Mouse (Mus musculus): Measurements from ENCODE around the gene Trp53i13. TPM values are rescaled to one million over a fixed set of nuclear protein-coding genes. Genes with fewer than 3 reads are reported as not detected.
"Not testable (repeated sequence)": the region's sequence is repeated elsewhere in the genome, so short reads cannot be mapped to it uniquely, and the experiment has no call there.

Gene Trp53i13
- polyA plus RNA-seq (2015; fragmentation: Nextera tagmentation; extraction: Ambion mirVana), result 39.4 and 45.1 TPM in 2 replicates

DNA sequence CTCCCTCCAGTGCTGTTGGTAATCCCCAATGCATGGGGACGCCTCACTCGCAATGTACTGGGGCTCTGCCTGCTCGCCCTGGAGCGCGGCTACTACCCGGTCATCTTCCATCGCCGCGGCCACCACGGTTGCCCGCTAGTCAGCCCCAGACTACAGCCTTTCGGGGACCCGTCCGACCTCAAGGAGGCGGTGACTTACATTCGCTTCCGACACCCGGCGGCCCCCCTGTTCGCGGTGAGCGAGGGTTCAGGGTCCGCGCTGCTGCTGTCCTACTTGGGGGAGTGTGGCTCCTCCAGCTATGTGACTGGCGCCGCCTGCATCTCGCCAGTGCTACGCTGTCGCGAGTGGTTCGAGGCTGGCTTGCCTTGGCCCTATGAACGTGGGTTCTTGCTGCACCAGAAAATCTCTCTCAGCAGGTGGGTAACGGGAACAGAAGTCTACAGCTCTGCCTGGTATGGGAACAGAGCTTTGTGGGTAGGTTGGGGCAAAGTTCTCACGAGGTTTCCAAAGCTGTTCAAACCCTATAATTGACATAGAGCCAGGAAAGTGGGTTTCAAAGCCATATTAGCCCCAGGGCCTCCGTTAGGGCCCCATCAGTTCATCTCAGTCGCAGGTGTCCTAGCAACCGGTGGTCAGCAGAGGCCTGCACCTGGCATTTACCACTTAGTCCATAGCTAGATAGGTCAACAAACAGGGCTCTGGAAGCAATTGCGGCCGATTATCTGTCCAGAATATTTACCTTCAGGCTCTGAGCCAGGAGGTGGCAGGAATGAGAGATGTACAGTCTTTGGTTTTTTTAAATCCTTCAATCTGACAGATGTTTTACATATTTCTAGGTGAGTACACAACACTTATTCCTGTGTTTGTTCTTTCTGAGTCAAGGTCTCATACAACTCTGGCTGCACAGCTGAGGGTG is at the start of gene Trp53i13:
TSS of gene Trp53i13 (minus strand) at position 344 of the 916 bp plus-strand sequence.
- peak; percentile 57 for DNase-seq (ENCODE audit: low spot score)

DNA sequence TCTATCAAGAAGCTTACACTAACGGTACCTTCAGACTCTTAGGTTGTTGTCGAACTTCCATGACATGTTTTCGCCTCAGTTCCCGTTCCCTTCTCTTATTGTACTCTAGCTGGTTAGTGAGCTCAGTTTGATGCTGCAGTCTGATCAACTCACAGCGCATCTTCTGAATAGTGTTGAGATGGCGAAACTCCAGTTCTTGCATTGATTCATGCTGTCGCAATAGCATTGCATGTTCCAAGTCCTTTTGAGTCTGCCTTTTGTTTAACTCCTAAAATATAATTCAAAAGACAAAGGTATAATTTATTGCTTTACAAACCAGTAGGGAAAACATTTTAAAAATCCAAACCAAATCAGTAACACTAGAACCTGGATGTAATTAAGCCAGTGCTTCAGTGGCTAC is 29.5 kb upstream of the Trp53i13 start:
- DNase-seq (ENCODE audit: low spot score), result no peak

DNA sequence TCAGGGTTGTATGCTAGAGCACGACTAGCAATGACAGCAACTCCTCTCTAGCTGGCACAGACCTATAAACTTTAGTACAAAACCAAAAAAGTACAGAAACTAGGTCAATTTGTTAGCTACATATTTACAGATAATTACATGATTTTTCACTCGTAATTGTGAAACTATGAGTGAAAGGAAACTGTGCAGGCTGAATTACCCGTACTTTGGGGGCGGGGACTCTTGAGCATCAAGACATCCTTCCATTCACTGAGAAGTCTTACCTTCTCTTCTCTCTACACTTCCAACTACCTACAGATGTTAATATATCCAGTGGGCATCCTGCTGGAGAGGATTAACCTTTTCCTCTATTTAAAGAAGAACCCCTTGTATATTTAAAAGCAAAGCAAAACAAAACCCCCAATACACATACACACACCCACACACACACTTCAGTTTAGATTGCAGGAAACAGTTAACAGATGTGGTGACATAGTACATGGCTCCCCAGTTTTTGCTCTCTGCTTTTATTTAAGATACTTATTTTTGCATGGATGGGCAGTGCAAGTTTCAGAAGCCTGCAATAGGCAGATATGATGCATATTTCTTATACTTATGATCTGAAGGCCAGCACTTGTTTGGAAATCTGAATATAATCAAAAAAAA is 16.5 kb upstream of the Trp53i13 start:
- DNase-seq (ENCODE audit: low spot score), result no peak

DNA sequence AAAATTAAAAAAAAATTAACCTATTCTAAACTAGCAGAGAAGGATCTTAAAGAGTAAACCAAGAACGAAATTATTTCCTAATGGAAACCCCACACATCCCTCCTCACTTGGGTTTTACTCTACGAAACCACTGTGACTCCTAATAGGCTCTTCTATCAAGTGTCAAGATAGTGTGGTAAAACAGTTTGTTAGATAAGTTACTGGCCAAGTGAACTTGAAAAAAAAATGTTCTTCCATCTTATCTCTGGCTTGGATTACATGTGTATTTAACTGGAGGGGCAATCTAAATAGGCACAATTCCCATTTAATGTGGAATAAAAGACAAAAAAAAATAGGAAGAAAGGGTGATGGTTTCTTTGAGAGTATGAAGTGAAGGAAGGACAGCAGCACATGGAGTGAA is 15.1 kb upstream of the Trp53i13 start:
- DNase-seq (ENCODE audit: low spot score), result no peak

DNA sequence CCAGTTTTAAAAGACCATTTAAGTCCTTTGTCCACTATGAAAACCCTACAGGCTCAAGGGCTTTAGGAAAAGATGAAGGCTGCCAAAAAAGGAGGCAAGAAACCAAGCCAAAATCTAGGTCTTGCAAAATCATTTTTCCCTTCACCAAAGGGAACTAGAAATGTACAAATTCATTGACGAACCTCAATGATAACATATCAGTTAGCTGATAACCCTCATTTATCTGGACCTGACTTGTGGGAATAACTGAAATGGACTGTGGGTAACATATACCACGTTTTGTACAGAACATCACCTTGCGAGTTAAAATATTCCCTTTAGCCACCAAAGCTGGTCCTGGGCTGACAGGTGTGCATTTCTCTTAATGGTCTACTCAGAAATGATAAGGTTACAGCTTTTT is 13.9 kb upstream of the Trp53i13 start:
- DNase-seq (ENCODE audit: low spot score), result no peak

DNA sequence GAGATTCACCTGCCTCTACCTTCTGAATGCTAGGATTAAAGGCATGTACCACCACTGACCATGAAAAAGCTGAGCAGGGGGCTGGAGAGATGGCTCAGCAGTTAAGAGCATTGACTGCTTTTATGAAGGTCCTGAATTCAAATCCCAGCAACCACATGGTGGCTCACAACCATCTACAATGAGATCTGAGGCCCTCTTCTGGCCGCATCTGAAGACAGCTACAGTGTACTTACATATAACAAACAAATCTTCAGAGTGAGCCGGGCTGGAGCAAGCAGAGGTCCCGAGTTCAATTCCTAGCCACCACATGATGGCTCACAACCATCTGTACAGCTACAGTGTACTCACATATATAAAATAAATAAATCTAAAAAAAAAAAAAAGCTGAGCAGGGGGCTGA is 12.6 kb upstream of the Trp53i13 start:
- not testable (repeated sequence) for DNase-seq (ENCODE audit: low spot score)

DNA sequence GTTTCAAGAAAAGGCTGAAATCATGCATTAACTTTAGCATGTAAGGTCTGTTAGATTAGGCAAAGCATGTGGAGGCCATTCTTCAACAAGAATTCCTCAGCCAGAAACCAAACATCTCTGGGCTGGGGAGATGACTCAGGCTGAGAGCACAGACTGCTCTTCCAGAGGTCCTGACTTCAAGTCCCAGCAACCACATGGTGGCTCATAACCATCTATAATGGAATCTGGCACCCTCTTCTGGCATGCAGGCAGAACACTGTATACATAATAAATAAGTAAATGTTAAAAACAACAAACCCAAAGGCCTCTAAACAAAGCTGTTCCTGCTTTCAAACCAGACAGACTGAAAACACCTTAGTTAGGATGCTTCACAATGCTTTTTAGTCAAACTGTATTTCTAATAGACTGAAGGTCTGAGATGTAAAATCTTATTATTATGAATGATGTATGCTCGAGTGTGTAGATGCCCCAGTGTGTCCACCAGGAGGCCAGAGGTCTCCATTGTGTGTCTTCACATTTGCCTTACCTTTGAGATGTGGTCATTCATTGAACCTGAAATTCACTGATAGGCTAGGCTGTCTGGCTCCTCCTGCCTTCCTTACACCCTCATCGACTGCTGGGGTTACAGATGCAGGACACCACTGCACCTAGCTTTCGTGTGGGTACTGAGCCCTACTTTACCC is 10.2 kb upstream of the Trp53i13 start:
- no peak for DNase-seq (ENCODE audit: low spot score)

DNA sequence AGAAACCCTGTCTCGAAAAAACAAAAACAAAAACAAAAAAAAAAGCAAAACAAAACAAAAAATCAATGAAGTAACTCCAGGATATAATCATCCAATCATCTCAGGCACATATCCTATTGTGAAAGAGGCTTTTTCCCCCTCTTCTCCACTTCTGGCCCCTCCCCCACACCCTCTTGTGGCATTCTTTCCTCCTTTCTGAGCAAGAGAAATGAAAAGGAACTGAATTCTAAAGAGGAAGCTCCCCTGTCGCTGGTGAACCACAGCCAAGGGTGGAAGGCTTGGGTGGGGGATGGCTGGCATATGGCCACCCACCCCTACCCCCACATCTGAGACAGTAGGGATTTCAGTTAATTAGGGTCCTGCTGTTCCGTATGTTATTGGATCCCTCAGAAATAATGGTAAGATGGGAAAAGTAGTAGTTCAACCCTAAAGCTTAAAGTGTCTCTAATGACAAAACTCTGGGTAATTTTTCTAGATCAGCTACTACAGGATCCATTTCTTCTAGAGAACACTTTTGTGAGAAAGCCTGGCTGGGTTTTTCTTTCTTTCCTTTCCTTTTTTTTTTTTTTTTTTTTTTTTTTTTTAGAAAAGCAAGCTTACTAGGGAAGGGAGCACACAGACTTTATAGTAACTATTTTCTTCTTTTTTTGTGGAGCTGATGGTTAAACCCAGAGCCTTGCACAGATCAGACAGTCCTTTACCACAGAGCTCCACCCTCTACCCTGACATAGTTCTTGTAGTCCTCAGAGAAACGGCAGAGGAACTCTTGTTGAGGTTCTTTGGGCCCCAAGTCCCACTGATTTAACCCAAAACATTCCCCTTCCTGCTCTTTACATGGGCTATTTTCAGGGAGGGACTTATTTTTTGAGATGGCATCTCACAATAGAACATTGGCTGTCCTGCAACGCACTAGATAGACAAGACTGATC is 5.1 kb upstream of the Trp53i13 start:
- DNase-seq (ENCODE audit: low spot score), result peak; percentile 53

DNA sequence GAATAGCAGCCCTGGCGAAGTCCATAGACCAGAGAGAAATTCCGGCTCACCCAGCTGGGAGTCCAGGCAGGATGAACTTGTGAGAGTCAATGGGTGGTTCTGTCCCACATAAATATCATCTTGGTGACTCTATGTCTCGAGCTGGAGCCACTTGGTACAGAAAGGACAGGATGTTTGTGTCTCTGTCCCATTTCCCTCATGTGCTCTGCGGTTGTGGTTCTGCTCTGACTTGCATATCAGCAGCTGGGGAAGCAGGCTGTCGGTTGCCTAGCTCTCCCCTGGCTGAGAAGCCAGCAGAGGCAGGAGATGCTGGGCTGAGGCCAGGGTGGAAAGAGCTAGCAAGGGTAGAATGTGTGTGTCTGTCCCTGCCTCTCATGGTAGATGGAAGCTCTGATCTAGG is 3.3 kb upstream of the Trp53i13 start, which contains the start of gene Gm10392:
TSS of gene Gm10392 (minus strand) at position 156 of the 400 bp plus-strand sequence.
- peak; percentile 92 for DNase-seq (ENCODE audit: low spot score)

DNA sequence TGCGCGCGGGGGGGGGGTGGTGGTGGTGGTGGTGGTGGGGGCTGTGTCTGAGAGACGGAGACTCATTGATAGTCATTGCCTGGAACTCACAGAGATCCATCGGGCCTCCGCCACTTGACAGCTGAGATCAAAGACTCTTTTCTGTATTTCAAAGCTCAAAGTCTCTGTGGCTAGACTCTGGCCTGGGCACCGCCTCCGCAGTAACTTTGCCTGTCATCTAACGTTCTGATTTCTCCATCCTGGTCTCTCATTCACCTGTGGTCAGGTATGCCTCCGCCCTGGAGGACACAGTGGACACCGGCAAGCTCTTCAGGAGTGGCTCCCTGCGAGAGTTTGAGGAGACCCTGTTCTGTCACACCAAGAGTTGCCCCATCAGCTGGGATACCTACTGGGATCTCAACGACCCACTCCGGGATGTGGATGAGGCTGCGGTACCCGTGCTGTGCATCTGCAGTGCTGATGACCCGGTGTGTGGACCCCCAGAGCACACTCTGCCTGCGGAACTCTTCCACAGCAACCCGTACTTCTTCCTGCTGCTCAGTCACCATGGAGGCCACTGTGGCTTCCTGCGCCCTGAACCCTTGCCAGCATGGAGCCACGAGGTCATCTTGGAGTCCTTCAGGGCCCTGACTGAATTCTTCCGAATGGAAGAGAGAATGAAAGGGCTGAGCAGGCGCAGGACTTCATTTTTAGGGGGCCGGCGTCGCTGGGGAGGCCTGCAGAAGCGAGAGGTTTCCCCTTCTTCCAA is 2.4 kb upstream of the Trp53i13 start:
- DNase-seq (ENCODE audit: low spot score), result peak; percentile 47

DNA sequence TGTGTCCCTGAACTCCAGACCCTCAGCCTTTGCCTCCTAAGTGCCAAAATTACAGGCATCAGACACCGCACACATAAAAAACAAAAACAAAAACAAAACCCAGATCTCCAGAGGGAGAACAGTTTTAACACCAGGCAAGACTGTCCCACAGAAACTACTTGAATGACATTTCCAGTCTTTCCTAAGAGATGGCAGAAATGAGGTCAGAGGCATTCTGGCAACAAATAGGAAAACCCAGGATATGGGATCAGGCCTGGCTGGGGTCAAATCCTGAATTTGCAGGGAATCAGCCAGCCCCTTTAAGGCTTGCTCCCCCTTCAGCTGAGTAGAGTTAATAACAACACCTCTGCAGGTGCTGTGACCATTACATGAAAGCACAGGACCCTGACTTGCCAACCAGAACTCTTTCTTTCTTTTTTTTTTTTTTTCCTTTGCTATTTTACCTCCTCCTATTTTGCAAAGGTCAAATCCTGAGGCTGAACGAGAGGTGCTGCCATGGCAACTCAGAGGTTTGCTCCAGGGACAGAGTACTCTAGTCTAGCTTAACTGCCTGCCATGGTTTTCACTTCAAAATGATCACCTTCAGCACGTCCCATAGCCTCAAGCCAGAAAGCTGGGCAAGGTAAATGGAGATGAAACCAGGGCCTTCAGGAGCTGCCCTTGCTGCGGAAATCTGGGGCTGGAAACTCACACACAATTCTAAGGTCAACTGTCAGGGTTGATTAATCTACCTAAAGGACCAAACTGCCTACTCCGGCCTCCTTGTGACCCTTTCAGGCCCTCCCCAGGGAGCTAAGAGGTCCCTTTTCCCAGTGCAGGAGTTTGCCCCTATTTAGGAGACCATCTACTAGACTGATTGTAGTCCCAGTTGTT is 1.0 kb upstream of the Trp53i13 start:
- no peak for DNase-seq (ENCODE audit: low spot score)

DNA sequence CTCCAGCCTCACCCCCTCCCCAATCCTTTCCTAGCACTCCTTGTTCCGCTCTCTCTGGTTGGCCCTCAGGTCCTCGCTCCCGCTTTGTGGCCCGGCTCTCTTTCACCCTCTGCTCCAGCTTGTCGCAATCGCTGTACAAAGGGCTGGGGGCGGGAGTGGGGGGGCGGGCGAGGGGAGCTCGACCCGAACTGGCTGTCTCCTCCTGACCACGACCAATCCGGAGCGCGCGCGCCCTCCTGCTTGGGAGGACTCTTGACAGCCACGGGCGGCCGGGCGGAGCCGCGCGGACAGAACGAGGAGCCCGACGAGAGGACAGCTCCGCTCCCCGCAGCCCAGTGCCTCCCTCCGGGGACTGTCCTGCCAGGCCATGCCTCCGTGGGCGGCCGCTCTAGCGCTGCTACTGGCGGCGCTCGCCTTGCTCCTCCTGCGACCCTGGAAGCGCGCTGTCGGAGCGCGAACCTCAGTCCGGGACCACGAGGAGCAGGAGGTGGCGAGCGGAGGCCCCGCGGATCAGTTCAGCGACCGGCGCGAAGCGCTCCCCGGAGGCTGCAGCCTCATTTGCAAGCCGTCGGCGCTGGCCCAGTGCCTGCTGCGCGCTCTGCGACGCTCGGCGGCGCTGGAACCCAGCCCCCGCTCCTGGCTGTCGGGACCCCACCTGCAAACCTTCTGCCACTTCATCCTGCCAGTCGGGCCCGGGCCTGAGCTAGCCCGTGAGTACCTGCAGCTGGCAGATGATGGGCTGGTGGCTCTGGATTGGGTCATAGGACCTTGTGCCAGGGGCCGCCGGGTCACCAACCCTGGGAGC is 746 bp downstream of the Trp53i13 start, which contains the start of gene Abhd15:
TSS of gene Abhd15 (plus strand) at position 290 of the 805 bp plus-strand sequence.
- DNase-seq (ENCODE audit: low spot score), result peak; percentile 77

DNA sequence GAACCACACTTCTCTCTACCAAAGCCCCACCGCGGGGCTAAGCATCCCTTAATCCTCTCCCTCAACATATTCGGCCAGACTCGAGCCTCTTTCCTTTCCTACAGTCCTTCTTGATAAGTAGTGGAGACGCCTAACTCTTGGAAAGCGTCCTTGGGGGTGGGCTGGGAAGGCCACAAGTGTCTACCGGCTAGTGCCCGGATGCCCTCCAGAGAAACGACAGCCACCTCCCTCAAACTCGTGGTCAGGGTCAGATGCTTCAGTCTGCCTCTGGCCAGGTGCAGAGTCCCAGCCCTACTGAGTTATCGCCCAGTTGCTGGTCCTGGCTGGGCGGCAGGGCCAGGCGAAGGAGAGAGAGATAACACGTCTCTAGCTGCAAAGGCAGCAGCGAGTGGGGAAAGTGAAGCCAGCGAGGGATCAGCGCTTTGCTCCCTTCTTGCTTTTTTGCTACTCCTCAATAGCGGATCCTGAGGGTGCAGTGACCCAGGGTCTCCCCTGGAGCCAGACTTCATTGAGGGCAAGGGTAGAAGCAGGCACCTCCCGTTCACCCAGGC is 1.4 kb downstream of the Trp53i13 start:
- DNase-seq (ENCODE audit: low spot score), result peak; percentile 35

DNA sequence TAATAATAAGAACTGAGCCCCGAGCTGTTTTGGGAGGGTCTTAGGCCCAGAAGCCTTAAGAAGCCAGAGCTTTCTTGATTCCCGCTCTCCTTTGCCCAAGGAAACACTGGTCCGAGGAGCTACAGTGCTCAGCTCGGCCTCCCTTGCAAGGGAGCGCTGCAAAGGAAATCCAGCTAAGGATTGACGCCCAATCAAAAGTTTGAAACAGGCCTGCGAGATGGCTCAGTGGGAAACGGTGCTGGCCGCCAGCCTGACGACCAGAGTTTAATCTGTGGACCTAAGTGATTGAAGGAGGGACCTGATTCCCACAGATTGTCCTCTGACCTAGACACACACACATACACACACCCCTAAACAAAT is 2.0 kb downstream of the Trp53i13 start:
- DNase-seq (ENCODE audit: low spot score), result no peak

DNA sequence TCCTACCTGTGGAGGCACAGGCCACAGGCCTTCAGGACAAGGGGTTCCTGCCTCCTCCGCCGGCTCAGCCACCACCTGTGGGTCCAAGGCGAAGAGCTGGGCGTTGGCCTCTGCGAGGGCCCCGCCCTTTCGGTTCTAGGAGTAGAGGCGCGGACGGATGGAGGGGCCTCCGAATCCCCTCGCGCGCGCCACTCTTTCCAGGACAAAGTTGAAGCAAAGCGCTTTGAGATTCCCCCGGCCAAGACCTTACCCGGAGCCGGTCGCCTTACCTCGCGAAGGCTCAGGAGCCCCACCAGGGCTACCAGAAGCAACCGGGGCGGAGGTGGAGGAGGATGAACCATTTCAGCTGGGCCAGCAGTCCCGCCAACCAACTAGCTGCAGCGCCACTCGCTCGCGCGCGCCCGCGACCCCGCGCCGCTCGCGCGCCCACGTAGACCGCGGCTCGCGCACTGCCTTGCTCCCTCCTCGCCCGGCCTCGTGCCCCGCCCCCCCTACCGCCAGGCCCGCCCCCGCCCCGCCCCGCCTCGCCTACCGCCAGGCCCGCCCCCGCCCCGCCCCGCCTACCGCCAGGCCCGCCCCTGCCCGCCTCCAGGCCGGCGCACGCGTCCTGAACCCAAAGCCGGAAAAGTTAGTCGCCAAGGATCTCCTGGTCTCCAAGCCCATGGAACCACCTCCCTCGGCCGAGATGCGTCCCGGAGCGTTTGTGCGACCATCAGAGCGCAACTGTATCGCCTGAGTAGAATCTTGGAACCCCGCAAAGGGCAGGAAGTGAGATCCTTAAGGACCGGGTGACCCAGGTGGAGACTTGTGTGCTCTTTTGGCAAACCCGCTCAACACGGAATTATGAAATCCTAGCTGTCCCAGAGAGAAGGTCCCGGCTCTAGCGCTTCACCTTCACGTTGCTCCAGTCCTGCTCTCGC is 2.6 kb downstream of the Trp53i13 start:
- DNase-seq (ENCODE audit: low spot score), result peak; percentile 92

DNA sequence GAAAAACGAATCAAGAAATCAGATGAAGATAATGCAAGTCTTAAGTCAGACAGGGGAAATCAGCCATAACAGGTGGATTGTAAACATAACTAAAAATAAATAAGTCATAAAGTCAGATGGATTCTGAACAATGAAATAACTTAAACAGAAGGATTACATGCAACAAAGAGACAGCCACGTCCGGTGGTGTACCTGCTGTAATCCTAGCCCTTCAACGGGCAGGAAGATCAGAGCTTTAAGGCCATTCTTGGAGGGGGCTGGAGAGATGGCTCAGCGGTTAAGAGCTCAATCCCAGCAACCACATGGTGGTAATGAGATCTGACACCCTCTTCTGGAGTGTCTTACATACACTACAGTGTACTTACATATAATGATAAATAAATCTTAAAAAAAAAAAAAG is 4.4 kb downstream of the Trp53i13 start:
- no peak for DNase-seq (ENCODE audit: low spot score)

Measured in thymus, postnatal 0 days (tissue).